26 mouse cellular contexts compared by ENCODE assay signal in the genomic region with DNA sequence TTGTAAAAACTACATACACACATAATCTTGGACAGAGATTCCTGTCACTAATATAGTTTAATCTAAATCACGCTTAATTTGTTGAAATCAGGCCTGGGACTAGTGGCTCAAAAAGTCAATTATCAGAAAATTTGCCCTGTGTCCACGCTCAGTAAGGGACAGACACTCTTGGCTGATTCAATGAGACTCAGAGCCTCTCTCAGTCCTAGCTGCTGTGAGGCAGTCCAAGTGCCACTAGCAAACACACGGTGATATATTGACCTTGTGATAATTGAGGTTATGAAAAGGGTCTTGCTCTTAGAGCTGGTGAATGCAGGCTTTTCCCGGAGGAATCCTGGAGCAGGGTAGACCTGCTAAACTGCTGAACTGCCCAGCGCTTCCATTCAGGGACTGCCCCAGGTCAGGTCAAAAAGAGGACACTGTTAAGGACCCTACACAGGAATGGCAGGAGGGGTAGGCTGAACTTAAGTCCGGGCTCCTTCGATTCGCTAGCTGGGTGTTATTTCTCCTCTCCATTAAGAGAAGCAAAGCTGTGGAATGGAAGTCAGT.
DNase-seq lines count a peak whose midpoint lies in the region; ATAC-seq lines count a peak whose summit lies in the region.
"Had no signal": no experiment of that assay in that cellular context is flagged by ENCODE, and none has a peak within 500 bp of the region (broad histone marks: within the 10 kb centered on the region; RNA-seq: fewer than 3 reads in every experiment).

No protein-coding gene starts in this region.

- H3K9ac ChIP-seq in midbrain, embryonic 11.5 days (ENCODE audit: low read length): no peak overlapping the region
- no peak overlapping the region for H3K9ac ChIP-seq in midbrain, embryonic 15.5 days
- H3K9ac ChIP-seq: heart, embryonic 12.5 days; liver, embryonic 14.5 days; lung, embryonic 14.5 days; midbrain, embryonic 12.5 days had no signal

- H3K4me3 ChIP-seq in midbrain, embryonic 11.5 days (ENCODE audit: low read depth, low read length): no peak overlapping the region
- H3K4me3 ChIP-seq in midbrain, embryonic 15.5 days: no peak overlapping the region
- H3K4me3 ChIP-seq: gastrocnemius, adult 2 months; heart, adult 2 months; heart, embryonic 12.5 days; midbrain, embryonic 12.5 days had no signal

- no peak overlapping the region for H3K4me2 ChIP-seq in midbrain, embryonic 11.5 days
- H3K4me2 ChIP-seq in midbrain, embryonic 15.5 days: no peak overlapping the region
- H3K4me2 ChIP-seq: heart, embryonic 12.5 days; lung, embryonic 14.5 days; midbrain, embryonic 12.5 days had no signal

- peak; percentile 76 for ATAC-seq in midbrain, embryonic 11.5 days (ENCODE audit: low FRiP score)
- no peak for ATAC-seq in midbrain, embryonic 15.5 days (replicated peaks)
- ATAC-seq: forebrain, embryonic 14.5 days; inflammation-experienced regulatory T-cells, adult 6 months had no signal

- H3K4me1 ChIP-seq in midbrain, embryonic 11.5 days (ENCODE audit: control insufficient read depth, insufficient read depth, low read length): no peaks in the 10 kb centered on the region
- H3K4me1 ChIP-seq in midbrain, embryonic 15.5 days: no peaks in the 10 kb centered on the region
- H3K4me1 ChIP-seq: heart, embryonic 12.5 days had no signal

- no peaks in the 10 kb centered on the region for H3K36me3 ChIP-seq in midbrain, embryonic 11.5 days (ENCODE audit: control insufficient read depth, insufficient read depth, low read length)
- H3K36me3 ChIP-seq in midbrain, embryonic 15.5 days (replicated peaks): no peaks in the 10 kb centered on the region
- H3K36me3 ChIP-seq: G1E; heart, embryonic 12.5 days; midbrain, embryonic 12.5 days had no signal

- no peaks in the 10 kb centered on the region for H3K27me3 ChIP-seq in midbrain, embryonic 11.5 days (ENCODE audit: control insufficient read depth, insufficient read depth, low read length)
- no peaks in the 10 kb centered on the region for H3K27me3 ChIP-seq in midbrain, embryonic 15.5 days (replicated peaks)
- H3K27me3 ChIP-seq: heart, embryonic 12.5 days; midbrain, embryonic 12.5 days had no signal

- no peak overlapping the region for H3K27ac ChIP-seq in midbrain, embryonic 11.5 days (ENCODE audit: low read depth, low read length)
- no peak overlapping the region for H3K27ac ChIP-seq in midbrain, embryonic 15.5 days
- H3K27ac ChIP-seq: gastrocnemius, adult 2 months; heart, adult 2 months; liver, embryonic 14.5 days; midbrain, embryonic 12.5 days had no signal

- DNase-seq in heart, adult 11 months: peak; percentile 72
- no peak for DNase-seq in heart, postnatal 10 days
- DNase-seq in midbrain, embryonic 11.5 days (ENCODE audit: low spot score, missing footprints): peak; percentile 83
- peak; percentile 1 for DNase-seq in embryo, embryonic 9.5 days (ENCODE audit: extremely low spot score)
- DNase-seq in spleen, postnatal 36 days (ENCODE audit: low spot score in 2 of 2): no peak
- DNase-seq in frontal cortex, postnatal 25 days (ENCODE audit: low spot score in 2 of 2): no peak
- DNase-seq: adrenal gland, postnatal 10 days; cerebellum, adult 8-10 months; cerebellum, postnatal 36 days; gastrocnemius, adult 2 months; gastrocnemius, postnatal 36 days; heart, adult 2 months; kidney, adult 11 months; kidney, postnatal 25 days; liver; lung, embryonic 14.5 days; lung, postnatal 14 days; right cerebral cortex, postnatal 25 days; thymus, postnatal 25 days had no signal

- intact Hi-C loops in heart, postnatal 10 days (cut with DNase I): no loop called here

- WGBS in midbrain, embryonic 11.5 days: 71% methylated on average over 8 of the region's 8 CpGs
- 71% methylated on average over 8 of the region's 8 CpGs for WGBS in midbrain, embryonic 15.5 days

- no peaks in the 10 kb centered on the region for H3K9me3 ChIP-seq in midbrain, embryonic 11.5 days (ENCODE audit: control insufficient read depth, low read length)
- no peaks in the 10 kb centered on the region for H3K9me3 ChIP-seq in midbrain, embryonic 15.5 days
- H3K9me3 ChIP-seq: G1E; heart, embryonic 12.5 days; midbrain, embryonic 12.5 days had no signal

Comparison
In these comparisons a context has a peak if more than half of its experiments do, and no peak if none do; other contexts are left out.
1. DNase-seq: peak in heart, adult 11 months (single experiment), midbrain, embryonic 11.5 days (single experiment) and embryo, embryonic 9.5 days (single experiment); none in heart, postnatal 10 days (0 of 2), spleen, postnatal 36 days (0 of 2) and frontal cortex, postnatal 25 days (0 of 2).